9 mouse cellular contexts compared by ENCODE assay signal in genomic region chr2:163237999-163238529, GRCm38 (mm10). TPM values are rescaled to one million over a fixed set of nuclear protein-coding genes. Genes with fewer than 3 reads are reported as not detected.
DNase-seq lines count a peak whose midpoint lies in the region; ATAC-seq lines count a peak whose summit lies in the region.
"Had no signal": no experiment of that assay in that cellular context is flagged by ENCODE, and none has a peak within 500 bp of the region (broad histone marks: within the 10 kb centered on the region; RNA-seq: fewer than 3 reads in every experiment).

No protein-coding gene starts in this region.

- DNase-seq in kidney, adult 8-10 months = no peak
- DNase-seq in right cerebral cortex, postnatal 10 days (ENCODE audit: low spot score in 2 of 2) = peak; percentile 63 to 72
- DNase-seq in right cerebral cortex, postnatal 36 days (ENCODE audit: low spot score in 2 of 2) = no peak
- peak; percentile 53 to 62 for DNase-seq in layer of hippocampus, postnatal 14 days (ENCODE audit: low spot score in 2 of 2)
- DNase-seq in yolk sac, embryonic 10.5 days (ENCODE audit: low spot score) = no peak
- no peak for DNase-seq in kidney, adult 11 months
- DNase-seq: spleen, adult 18-20 months had no signal

- WGBS in kidney, embryonic 16.5 days = 68% methylated on average over 12 of the region's 12 CpGs
- WGBS in stomach, embryonic 16.5 days = 71% methylated on average over 12 of the region's 12 CpGs

- H3K4me2 ChIP-seq in kidney, embryonic 16.5 days (replicated peaks; ENCODE audit: low read depth, low read length) = no peak overlapping the region
- no peak overlapping the region for H3K4me2 ChIP-seq in stomach, embryonic 16.5 days (ENCODE audit: low read depth, low read length)

- 0 out of 2 replicates have a peak, but pooled peaks have one; percentile 27 for ATAC-seq in kidney, embryonic 16.5 days (ENCODE audit: low FRiP score, low TSS enrichment)
- peak; percentile 52; the same call in 1 of the 2 replicates for ATAC-seq in stomach, embryonic 16.5 days (ENCODE audit: insufficient read depth, low FRiP score)

- no peak overlapping the region for H3K4me3 ChIP-seq in kidney, embryonic 16.5 days (ENCODE audit: low read length)
- H3K4me3 ChIP-seq in stomach, embryonic 16.5 days (replicated peaks; ENCODE audit: low read length) = no peak overlapping the region

- no peak overlapping the region for H3K27ac ChIP-seq in kidney, embryonic 16.5 days (ENCODE audit: low read length)
- no peak overlapping the region for H3K27ac ChIP-seq in stomach, embryonic 16.5 days (ENCODE audit: low read length)

- H3K27me3 ChIP-seq in kidney, embryonic 16.5 days (ENCODE audit: insufficient read depth, low read length) = peaks cover 3% of the 10 kb centered on the region
- no peaks in the 10 kb centered on the region for H3K27me3 ChIP-seq in stomach, embryonic 16.5 days (ENCODE audit: control insufficient read depth, insufficient read depth, low read length)

- H3K9me3 ChIP-seq in kidney, embryonic 16.5 days (ENCODE audit: low read length) = no peaks in the 10 kb centered on the region
- no peaks in the 10 kb centered on the region for H3K9me3 ChIP-seq in stomach, embryonic 16.5 days (replicated peaks; ENCODE audit: control insufficient read depth, low read length)

- no peak overlapping the region for H3K9ac ChIP-seq in kidney, embryonic 16.5 days (replicated peaks; ENCODE audit: low read length)
- H3K9ac ChIP-seq in stomach, embryonic 16.5 days (ENCODE audit: low read length) = 0 out of 2 replicates have a peak overlapping the region, but pooled peaks have one; percentile 2

- H3K4me1 ChIP-seq in kidney, embryonic 16.5 days (ENCODE audit: insufficient read depth, low read length) = peaks cover 3% of the 10 kb centered on the region
- H3K4me1 ChIP-seq in stomach, embryonic 16.5 days (ENCODE audit: control insufficient read depth, insufficient read depth, low read length) = peaks cover 9% of the 10 kb centered on the region

- no peaks in the 10 kb centered on the region for H3K36me3 ChIP-seq in kidney, embryonic 16.5 days (ENCODE audit: insufficient read depth, low read length)
- H3K36me3 ChIP-seq in stomach, embryonic 16.5 days (ENCODE audit: control insufficient read depth, insufficient read depth, low read length) = no peaks in the 10 kb centered on the region

RNA-seq across cellular contexts. Expression of gene Tox2, which starts 35.1 kb away (rescaled TPM):
- polyA plus RNA-seq in kidney, embryonic 16.5 days (2015; fragmentation: Nextera tagmentation; extraction: Ambion mirVana) = 1.8 and 2.0 TPM in 2 replicates
- 10 to 100 TPM; 19.1 to 21.1 TPM for total RNA-seq in layer of hippocampus, postnatal 14 days (2021)
- polyA plus RNA-seq in stomach, embryonic 16.5 days (2015; fragmentation: Nextera tagmentation; extraction: Ambion mirVana) = 4.0 and 4.3 TPM in 2 replicates

Comparison
In these comparisons a context has a peak if more than half of its experiments do, and no peak if none do; other contexts are left out.
1. DNase-seq: peak in right cerebral cortex, postnatal 10 days (2 of 2) and layer of hippocampus, postnatal 14 days (2 of 2); none in kidney, adult 8-10 months (0 of 2), right cerebral cortex, postnatal 36 days (0 of 2), yolk sac, embryonic 10.5 days (single experiment) and kidney, adult 11 months (single experiment).